Mouse (Mus musculus): ENCODE data around the gene Sdc1. TPM values are rescaled to one million over a fixed set of nuclear protein-coding genes. Genes with fewer than 3 reads are reported as not detected.
A peak's percentile ranks its signal among the peaks of the same experiment; 100 is the strongest.

Sdc1 gene
- polyA plus RNA-seq, 2 experiments, result 238 to 268 TPM

GRCm38 (mm10) chr12:8824995-8825703 lies 54.0 kb downstream of the Sdc1 start:
- Histone ChIP-seq H3K4me1 (ENCODE audit: control insufficient read depth, insufficient read depth, low read length) (peaks cover 13% of the 10 kb centered on the region), H3K4me2 (replicated peaks; ENCODE audit: low read depth, low read length, severe bottlenecking) (0 out of 2 replicates have a peak overlapping the region, but pooled peaks have one; percentile 10), H3K36me3 (ENCODE audit: control insufficient read depth, insufficient read depth, low read length) (no peaks in the 10 kb centered on the region), H3K27ac (replicated peaks; ENCODE audit: low read depth, low read length) (peak overlapping the region; percentile 81), H3K9ac (ENCODE audit: low read depth, low read length, severe bottlenecking) (no peak overlapping the region), H3K9me3 (ENCODE audit: control insufficient read depth, low read length) (no peaks in the 10 kb centered on the region), H3K27me3 (ENCODE audit: control insufficient read depth, insufficient read depth, low read length) (no peaks in the 10 kb centered on the region), H3K4me3 (replicated peaks; ENCODE audit: low read length) (no peak overlapping the region)
- no peak for TF ChIP-seq POLR2A (IDR thresholded peaks at IDR 0.05; ENCODE audit: borderline replicate concordance, extremely low read depth, insufficient read depth, insufficient read length)
- WGBS, result 21% methylated on average over 7 of the region's 7 CpGs
- ATAC-seq (ENCODE audit: low FRiP score, low read depth), result peak; percentile 63
- DNase-seq (ENCODE audit: low spot score), result peak; percentile 38

GRCm38 (mm10) chr12:8827014-8827715 lies 56.0 kb downstream of the Sdc1 start:
- Histone ChIP-seq H3K4me1 (ENCODE audit: control insufficient read depth, insufficient read depth, low read length) (peaks cover 13% of the 10 kb centered on the region), H3K36me3 (ENCODE audit: control insufficient read depth, insufficient read depth, low read length) (no peaks in the 10 kb centered on the region), H3K4me2 (replicated peaks; ENCODE audit: low read depth, low read length, severe bottlenecking) (no peak overlapping the region), H3K27me3 (ENCODE audit: control insufficient read depth, insufficient read depth, low read length) (no peaks in the 10 kb centered on the region), H3K9me3 (ENCODE audit: control insufficient read depth, low read length) (no peaks in the 10 kb centered on the region), H3K27ac (replicated peaks; ENCODE audit: low read depth, low read length) (no peak overlapping the region), H3K4me3 (replicated peaks; ENCODE audit: low read length) (no peak overlapping the region), H3K9ac (ENCODE audit: low read depth, low read length, severe bottlenecking) (no peak overlapping the region)
- 85% methylated on average over 9 of the region's 9 CpGs for WGBS
- TF ChIP-seq POLR2A (IDR thresholded peaks at IDR 0.05; ENCODE audit: borderline replicate concordance, extremely low read depth, insufficient read depth, insufficient read length), result no peak
- ATAC-seq (ENCODE audit: low FRiP score, low read depth), result no peak
- DNase-seq (ENCODE audit: low spot score), result no peak

GRCm38 (mm10) chr12:8829032-8829660 lies 58.0 kb downstream of the Sdc1 start:
- no peak for TF ChIP-seq POLR2A (IDR thresholded peaks at IDR 0.05; ENCODE audit: borderline replicate concordance, extremely low read depth, insufficient read depth, insufficient read length)
- no peaks in the 10 kb centered on the region for H3K9me3 ChIP-seq (ENCODE audit: control insufficient read depth, low read length)
- peaks cover 13% of the 10 kb centered on the region for H3K4me1 ChIP-seq (ENCODE audit: control insufficient read depth, insufficient read depth, low read length)
- no peak overlapping the region for H3K9ac ChIP-seq (ENCODE audit: low read depth, low read length, severe bottlenecking)
- ATAC-seq (ENCODE audit: low FRiP score, low read depth), result 0 out of 2 replicates have a peak, but pooled peaks have one; percentile 17
- H3K36me3 ChIP-seq (ENCODE audit: control insufficient read depth, insufficient read depth, low read length), result no peaks in the 10 kb centered on the region
- no peak overlapping the region for H3K4me3 ChIP-seq (replicated peaks; ENCODE audit: low read length)
- H3K27me3 ChIP-seq (ENCODE audit: control insufficient read depth, insufficient read depth, low read length), result no peaks in the 10 kb centered on the region
- no peak overlapping the region for H3K4me2 ChIP-seq (replicated peaks; ENCODE audit: low read depth, low read length, severe bottlenecking)
- no peak overlapping the region for H3K27ac ChIP-seq (replicated peaks; ENCODE audit: low read depth, low read length)
- WGBS, result 61% methylated on average over 13 of the region's 13 CpGs
- DNase-seq (ENCODE audit: low spot score), result no peak

- no peak for DNase-seq (ENCODE audit: low spot score)
- TF ChIP-seq POLR2A (IDR thresholded peaks at IDR 0.05; ENCODE audit: borderline replicate concordance, extremely low read depth, insufficient read depth, insufficient read length), result no peak
- Histone ChIP-seq H3K4me3 (replicated peaks; ENCODE audit: low read length) (no peak overlapping the region), H3K9ac (ENCODE audit: low read depth, low read length, severe bottlenecking) (no peak overlapping the region), H3K4me1 (ENCODE audit: control insufficient read depth, insufficient read depth, low read length) (peaks cover 12% of the 10 kb centered on the region), H3K27ac (replicated peaks; ENCODE audit: low read depth, low read length) (no peak overlapping the region), H3K36me3 (ENCODE audit: control insufficient read depth, insufficient read depth, low read length) (no peaks in the 10 kb centered on the region), H3K9me3 (ENCODE audit: control insufficient read depth, low read length) (no peaks in the 10 kb centered on the region), H3K27me3 (ENCODE audit: control insufficient read depth, insufficient read depth, low read length) (no peaks in the 10 kb centered on the region), H3K4me2 (replicated peaks; ENCODE audit: low read depth, low read length, severe bottlenecking) (no peak overlapping the region)
- ATAC-seq (ENCODE audit: low FRiP score, low read depth), result no peak
- 88% methylated on average over 5 of the region's 5 CpGs for WGBS
Measured at GRCm38 (mm10) chr12:8829661-8830040, 58.5 kb downstream of the Sdc1 start.

GRCm38 (mm10) chr12:8830967-8831635 lies 60.0 kb downstream of the Sdc1 start:
- Histone ChIP-seq H3K27me3 (ENCODE audit: control insufficient read depth, insufficient read depth, low read length) (no peaks in the 10 kb centered on the region), H3K4me1 (ENCODE audit: control insufficient read depth, insufficient read depth, low read length) (no peaks in the 10 kb centered on the region), H3K36me3 (ENCODE audit: control insufficient read depth, insufficient read depth, low read length) (no peaks in the 10 kb centered on the region), H3K9ac (ENCODE audit: low read depth, low read length, severe bottlenecking) (no peak overlapping the region), H3K27ac (replicated peaks; ENCODE audit: low read depth, low read length) (no peak overlapping the region), H3K9me3 (ENCODE audit: control insufficient read depth, low read length) (no peaks in the 10 kb centered on the region), H3K4me3 (replicated peaks; ENCODE audit: low read length) (no peak overlapping the region), H3K4me2 (replicated peaks; ENCODE audit: low read depth, low read length, severe bottlenecking) (no peak overlapping the region)
- 60% methylated on average over 6 of the region's 6 CpGs for WGBS
- ATAC-seq (ENCODE audit: low FRiP score, low read depth), result no peak
- no peak for DNase-seq (ENCODE audit: low spot score)
- TF ChIP-seq POLR2A (IDR thresholded peaks at IDR 0.05; ENCODE audit: borderline replicate concordance, extremely low read depth, insufficient read depth, insufficient read length), result no peak

All from limb, embryonic 14.5 days (tissue).